Mouse (Mus musculus) hindbrain, embryonic 11.5 days (tissue): ENCODE results near the gene Hs3st2. TPM values are rescaled to one million over a fixed set of nuclear protein-coding genes. Genes with fewer than 3 reads are reported as not detected.

Experiments used
- ATAC-seq: fragments of 200-750 bp; cut with Nextera tagmentation; 2 replicates; pipeline ENCODE4 v1.8.0; 2017; ENCODE audit warnings: mild to moderate bottlenecking, moderate TSS enrichment, moderate library complexity; ENCODE audit not compliant: low FRiP score
- DNase-seq: peaks from one replicate; pipeline ENCODE4 v3.0.0-alpha.2; 2015; ENCODE audit warnings: low spot score
- H3K27ac ChIP-seq: fragments of 300-500 bp; sonication (generic); 2 replicates; pipeline ENCODE4 v1.5.1; 2014; ENCODE audit warnings: mild to moderate bottlenecking, low read depth, low read length
- H3K27me3 ChIP-seq: fragments of 300-500 bp; sonication (generic); 2 replicates; pipeline ENCODE4 v1.6.1; 2014; ENCODE audit warnings: mild to moderate bottlenecking, low read length, moderate library complexity, mixed read lengths; ENCODE audit not compliant: control insufficient read depth, insufficient read depth
- H3K36me3 ChIP-seq: fragments of 300-500 bp; sonication (generic); 2 replicates; pipeline ENCODE4 v1.6.1; 2014; ENCODE audit warnings: mild to moderate bottlenecking, low read length, moderate library complexity, mixed read lengths; ENCODE audit not compliant: control insufficient read depth, insufficient read depth
- H3K4me1 ChIP-seq: fragments of 300-500 bp; sonication (generic); replicated peaks from 2 replicates; pipeline ENCODE4 v1.6.1; 2014; ENCODE audit warnings: low read length, mixed read lengths; ENCODE audit not compliant: control insufficient read depth, insufficient read depth
- H3K4me2 ChIP-seq: fragments of 300-500 bp; sonication (generic); replicated peaks from 2 replicates; pipeline ENCODE4 v1.6.1; 2014; ENCODE audit warnings: mild to moderate bottlenecking, low read depth, low read length
- H3K4me3 ChIP-seq: fragments of 300-500 bp; sonication (generic); 2 replicates; pipeline ENCODE4 v1.5.1; 2014; ENCODE audit warnings: low read depth, low read length
- H3K9ac ChIP-seq: fragments of 300-500 bp; sonication (generic); 2 replicates; pipeline ENCODE4 v1.6.1; 2014; ENCODE audit warnings: low read depth, low read length
- H3K9me3 ChIP-seq: fragments of 300-500 bp; sonication (generic); 2 replicates; pipeline ENCODE4 v1.6.1; 2016; ENCODE audit warnings: low read length; ENCODE audit not compliant: control insufficient read depth
- WGBS: fragments of 180-500 bp; shearing (Covaris S2); extraction: QIAGEN DNeasy Blood & Tissue Kit; methylation state at CpG from one replicate; pipeline ENCODE4 v1.1.7; 2014; 5-methylcytosine and 5-hydroxymethylcytosine counted together
- polyA plus RNA-seq: library from polyadenylated mRNA; unstranded; fragments of >200 nt; fragmentation: Nextera tagmentation; extraction: Ambion mirVana; gene quantifications from 2 replicates; pipeline ENCODE4 v1.2.1, GENCODE M21; 2014

The Hs3st2 gene
- polyA plus RNA-seq, 1 experiment from 2014 or later = 2.1 TPM

DNA sequence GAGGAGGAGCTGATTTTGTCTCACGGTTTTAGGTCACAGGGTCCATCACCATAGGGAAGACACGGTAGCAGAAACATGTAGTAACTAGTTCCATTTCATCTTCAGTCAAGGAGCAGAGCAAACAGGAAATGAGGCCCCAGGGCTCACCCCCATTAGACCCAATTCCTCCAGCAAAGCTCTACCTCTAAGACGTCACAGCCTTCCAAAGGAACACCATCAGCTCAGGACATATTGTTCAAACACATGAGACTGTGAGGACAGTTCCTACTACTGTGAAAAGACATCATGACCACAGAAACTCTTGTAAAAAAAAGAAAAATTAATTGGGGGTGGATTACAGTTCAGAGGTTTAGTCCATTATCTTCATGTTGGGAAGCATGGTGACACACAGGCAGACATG, 125.1 kb downstream of the Hs3st2 start:
- H3K27ac ChIP-seq = no peak overlapping the region
- H3K9ac ChIP-seq = no peak overlapping the region
- H3K9me3 ChIP-seq = no peaks in the 10 kb centered on the region
- DNase-seq = no peak
- H3K4me3 ChIP-seq = no peak overlapping the region
- H3K4me1 ChIP-seq = no peaks in the 10 kb centered on the region
- no peak overlapping the region for H3K4me2 ChIP-seq
- WGBS = 77% methylated on average over 3 of the region's 3 CpGs
- no peak for ATAC-seq
- no peaks in the 10 kb centered on the region for H3K27me3 ChIP-seq
- H3K36me3 ChIP-seq = no peaks in the 10 kb centered on the region

- Histone ChIP-seq H3K9ac (no peak overlapping the region), H3K36me3 (no peaks in the 10 kb centered on the region), H3K27ac (no peak overlapping the region), H3K9me3 (no peaks in the 10 kb centered on the region), H3K27me3 (no peaks in the 10 kb centered on the region), H3K4me1 (no peaks in the 10 kb centered on the region), H3K4me3 (no peak overlapping the region), H3K4me2 (no peak overlapping the region)
- DNase-seq (no peak), ATAC-seq (no peak)
- WGBS = 84% methylated on average over 3 of the region's 3 CpGs
Observed at GRCm38 (mm10) chr7:121517165-121517591, 125.5 kb downstream of the Hs3st2 start.

GRCm38 (mm10) chr7:121522125-121522524, 130.5 kb downstream of the Hs3st2 start:
- no peaks in the 10 kb centered on the region for H3K36me3 ChIP-seq
- no peak overlapping the region for H3K4me2 ChIP-seq
- H3K4me3 ChIP-seq = no peak overlapping the region
- no peak for ATAC-seq
- H3K4me1 ChIP-seq = no peaks in the 10 kb centered on the region
- no peak for DNase-seq
- H3K27me3 ChIP-seq = no peaks in the 10 kb centered on the region
- H3K9ac ChIP-seq = no peak overlapping the region
- no peaks in the 10 kb centered on the region for H3K9me3 ChIP-seq
- WGBS = 93% methylated on average over 3 of the region's 3 CpGs
- no peak overlapping the region for H3K27ac ChIP-seq

DNA sequence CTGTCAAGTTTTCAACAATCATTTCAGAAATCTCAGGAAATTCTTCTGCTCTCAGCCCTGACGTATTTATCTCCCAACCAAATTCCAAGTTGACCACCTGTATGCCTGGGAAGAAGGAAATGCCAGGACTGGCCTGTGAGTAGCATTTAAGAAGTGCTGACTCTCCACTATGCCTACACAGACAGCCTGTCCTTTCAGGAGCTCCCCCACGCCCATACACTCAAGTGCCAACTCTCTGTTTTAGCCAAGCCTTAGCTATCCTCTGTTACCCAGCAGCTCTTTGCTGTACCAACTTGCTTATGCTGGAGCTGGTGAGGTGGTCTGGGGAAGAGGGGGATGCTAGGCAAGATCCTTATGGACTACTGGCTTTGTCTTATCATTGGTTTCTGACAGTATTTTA, 137.4 kb downstream of the Hs3st2 start:
- H3K4me3 ChIP-seq = no peak overlapping the region
- no peak overlapping the region for H3K9ac ChIP-seq
- ATAC-seq = no peak
- DNase-seq = no peak
- no peaks in the 10 kb centered on the region for H3K9me3 ChIP-seq
- no peak overlapping the region for H3K27ac ChIP-seq
- H3K4me2 ChIP-seq = no peak overlapping the region
- no peaks in the 10 kb centered on the region for H3K4me1 ChIP-seq
- 83% methylated on average over 2 of the region's 2 CpGs for WGBS
- no peaks in the 10 kb centered on the region for H3K36me3 ChIP-seq
- no peaks in the 10 kb centered on the region for H3K27me3 ChIP-seq

GRCm38 (mm10) chr7:121533639-121534038, 142.0 kb downstream of the Hs3st2 start:
- WGBS = 94% methylated on average over 6 of the region's 6 CpGs

GRCm38 (mm10) chr7:121534386-121534785, 142.7 kb downstream of the Hs3st2 start:
- Histone ChIP-seq H3K27ac (no peak overlapping the region), H3K4me1 (no peaks in the 10 kb centered on the region), H3K4me3 (no peak overlapping the region), H3K9ac (no peak overlapping the region), H3K9me3 (no peaks in the 10 kb centered on the region), H3K27me3 (no peaks in the 10 kb centered on the region), H3K36me3 (no peaks in the 10 kb centered on the region), H3K4me2 (no peak overlapping the region)
- no peak for DNase-seq
- ATAC-seq = no peak
- 82% methylated on average over 7 of the region's 7 CpGs for WGBS

More at GRCm38 (mm10) chr7:121533639-121534038, 142.0 kb downstream of the Hs3st2 start:
- no peak overlapping the region for H3K27ac ChIP-seq
- no peak overlapping the region for H3K4me3 ChIP-seq
- DNase-seq = no peak
- H3K36me3 ChIP-seq = no peaks in the 10 kb centered on the region
- ATAC-seq = no peak
- no peaks in the 10 kb centered on the region for H3K27me3 ChIP-seq
- H3K4me1 ChIP-seq = no peaks in the 10 kb centered on the region
- no peak overlapping the region for H3K4me2 ChIP-seq
- H3K9me3 ChIP-seq = no peaks in the 10 kb centered on the region
- no peak overlapping the region for H3K9ac ChIP-seq

DNA sequence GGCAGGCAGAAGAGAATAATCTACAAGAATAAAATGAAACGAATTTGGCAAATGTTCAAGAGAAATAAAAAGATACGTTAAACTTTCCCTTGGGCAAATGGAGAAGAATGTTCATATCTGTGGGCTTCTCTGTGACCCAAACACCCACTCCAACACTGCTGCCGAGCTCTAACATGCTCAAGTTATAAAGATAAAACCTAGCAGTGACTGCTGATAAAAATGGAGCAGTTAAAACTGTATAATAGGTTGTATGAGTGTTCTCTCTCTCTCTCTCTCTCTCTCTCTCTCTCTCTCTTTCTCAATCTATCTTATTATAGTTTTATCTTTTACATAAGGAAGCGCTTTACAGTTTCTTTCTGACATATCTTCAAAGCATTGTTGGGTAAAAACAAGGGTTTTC, 144.3 kb downstream of the Hs3st2 start:
- WGBS = 80% methylated on average over 4 of the region's 4 CpGs
- no peak for ATAC-seq
- no peak for DNase-seq
- no peaks in the 10 kb centered on the region for H3K36me3 ChIP-seq
- H3K4me1 ChIP-seq = no peaks in the 10 kb centered on the region
- no peak overlapping the region for H3K4me2 ChIP-seq
- H3K4me3 ChIP-seq = no peak overlapping the region
- H3K9ac ChIP-seq = no peak overlapping the region
- H3K27me3 ChIP-seq = no peaks in the 10 kb centered on the region
- H3K9me3 ChIP-seq = no peaks in the 10 kb centered on the region
- no peak overlapping the region for H3K27ac ChIP-seq

- H3K4me2 ChIP-seq = no peak overlapping the region
- H3K27ac ChIP-seq = no peak overlapping the region
- no peaks in the 10 kb centered on the region for H3K4me1 ChIP-seq
- no peaks in the 10 kb centered on the region for H3K9me3 ChIP-seq
- H3K9ac ChIP-seq = no peak overlapping the region
- WGBS = 67% methylated on average over 19 of the region's 19 CpGs
- H3K27me3 ChIP-seq = no peaks in the 10 kb centered on the region
- peak; percentile 31 for DNase-seq
- no peak overlapping the region for H3K4me3 ChIP-seq
- no peaks in the 10 kb centered on the region for H3K36me3 ChIP-seq
- ATAC-seq = no peak
Observed at GRCm38 (mm10) chr7:121539405-121540275, 148.0 kb downstream of the Hs3st2 start.

GRCm38 (mm10) chr7:121542458-121542857, 150.8 kb downstream of the Hs3st2 start:
- no peaks in the 10 kb centered on the region for H3K27me3 ChIP-seq
- no peaks in the 10 kb centered on the region for H3K9me3 ChIP-seq
- H3K9ac ChIP-seq = no peak overlapping the region
- WGBS = 58% methylated on average over 2 of the region's 2 CpGs
- no peak for ATAC-seq
- H3K27ac ChIP-seq = no peak overlapping the region
- no peak overlapping the region for H3K4me3 ChIP-seq
- H3K4me1 ChIP-seq = no peaks in the 10 kb centered on the region
- DNase-seq = no peak
- no peaks in the 10 kb centered on the region for H3K36me3 ChIP-seq
- no peak overlapping the region for H3K4me2 ChIP-seq
